Mouse (Mus musculus): ENCODE measurements around the gene Hist1h1d.

Gene Hist1h1d

DNA sequence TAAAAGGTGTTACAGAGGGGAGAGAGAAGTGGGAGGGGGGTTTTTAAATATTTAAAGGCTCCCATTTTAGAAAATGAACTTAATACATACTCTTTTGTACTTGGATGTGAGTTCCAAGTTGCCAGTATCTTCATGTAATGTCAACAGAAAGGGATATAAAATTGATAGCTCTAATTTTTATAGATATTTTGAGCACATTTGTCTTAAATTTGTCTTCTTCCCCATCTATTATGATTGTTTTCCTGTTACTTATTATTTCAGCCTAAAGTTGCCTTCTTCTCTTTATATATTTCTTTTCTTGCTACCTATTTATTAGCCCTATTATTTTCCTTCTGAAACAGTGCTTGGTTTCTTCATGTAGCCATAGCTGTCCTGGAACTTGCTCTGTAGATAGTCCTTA is at the start of gene Hist1h1d:
Gene Hist1h1d (plus strand): TSS at position 301 of the 400 bp plus-strand sequence.
- no peak for DNase-seq (ENCODE audit: low read depth, low spot score)

DNA sequence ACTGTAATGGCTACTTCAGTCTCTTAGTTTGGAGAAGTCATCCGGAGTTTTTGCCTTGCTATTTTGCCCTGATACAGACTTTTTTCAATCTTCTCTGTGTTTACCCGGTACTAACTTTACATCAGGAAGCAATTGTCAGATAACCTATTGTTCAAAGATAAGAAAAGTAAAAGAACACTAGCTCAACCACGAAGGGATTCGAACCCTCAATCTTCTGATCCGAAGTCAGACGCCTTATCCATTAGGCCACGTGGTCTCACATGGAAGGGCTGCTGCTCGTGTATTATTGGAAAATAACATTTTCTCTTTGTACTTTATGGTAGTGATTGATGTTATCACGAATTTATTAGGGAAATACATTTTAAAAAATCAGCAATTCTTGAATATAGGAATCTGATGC is 49.3 kb upstream of the Hist1h1d start:
- DNase-seq (ENCODE audit: low read depth, low spot score), result peak; percentile 53

DNA sequence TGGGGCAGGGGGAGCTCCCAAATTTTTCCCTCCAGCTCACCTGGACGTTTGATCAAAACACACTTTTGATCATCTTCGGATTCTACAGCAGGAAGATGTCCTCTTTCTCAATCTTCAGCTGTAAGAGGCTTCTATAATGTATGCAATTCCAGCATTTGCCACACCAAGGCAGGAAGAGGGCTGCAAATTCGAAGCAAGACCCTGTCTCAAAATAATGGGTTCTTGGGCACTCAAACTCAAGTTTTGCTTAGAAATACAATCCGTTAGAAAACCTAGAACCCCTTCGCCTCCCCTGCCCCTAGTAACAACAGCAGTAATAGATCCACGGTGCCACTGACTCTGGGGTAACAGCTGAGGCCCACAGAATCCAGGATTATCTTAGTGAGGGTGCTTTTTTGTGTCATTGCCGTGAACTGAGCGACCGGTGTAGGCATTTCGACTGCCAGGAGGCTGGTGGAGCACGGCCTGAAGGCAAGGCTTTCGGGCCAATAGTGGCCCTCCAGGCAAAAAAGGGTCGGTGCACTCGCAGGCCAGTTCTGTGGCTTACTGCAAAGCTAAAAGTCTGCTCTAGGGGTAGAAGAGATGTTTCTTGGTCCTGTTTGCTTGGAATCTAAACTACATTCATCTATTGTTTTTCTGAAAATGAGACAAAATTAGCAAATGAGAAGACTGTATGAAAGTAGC is 47.3 kb upstream of the Hist1h1d start:
- DNase-seq (ENCODE audit: low read depth, low spot score), result no peak

DNA sequence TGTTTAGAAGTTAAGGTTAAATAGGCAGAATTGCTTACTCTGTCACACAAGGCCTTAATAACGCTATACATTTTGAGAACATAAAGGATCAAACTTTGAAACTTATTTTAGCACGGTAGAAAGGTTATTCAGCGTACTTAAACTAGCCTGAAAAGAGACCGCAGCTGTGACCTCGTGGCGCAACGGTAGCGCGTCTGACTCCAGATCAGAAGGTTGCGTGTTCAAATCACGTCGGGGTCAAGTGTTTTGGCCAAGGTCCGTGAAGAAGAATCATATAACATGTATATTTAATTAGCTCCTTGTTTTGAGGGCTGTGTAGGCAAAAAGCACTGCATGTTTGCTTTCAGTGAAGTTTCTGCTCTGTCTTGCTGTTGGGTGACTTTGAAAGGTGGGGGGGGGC is 46.7 kb upstream of the Hist1h1d start:
- DNase-seq (ENCODE audit: low read depth, low spot score), result no peak

DNA sequence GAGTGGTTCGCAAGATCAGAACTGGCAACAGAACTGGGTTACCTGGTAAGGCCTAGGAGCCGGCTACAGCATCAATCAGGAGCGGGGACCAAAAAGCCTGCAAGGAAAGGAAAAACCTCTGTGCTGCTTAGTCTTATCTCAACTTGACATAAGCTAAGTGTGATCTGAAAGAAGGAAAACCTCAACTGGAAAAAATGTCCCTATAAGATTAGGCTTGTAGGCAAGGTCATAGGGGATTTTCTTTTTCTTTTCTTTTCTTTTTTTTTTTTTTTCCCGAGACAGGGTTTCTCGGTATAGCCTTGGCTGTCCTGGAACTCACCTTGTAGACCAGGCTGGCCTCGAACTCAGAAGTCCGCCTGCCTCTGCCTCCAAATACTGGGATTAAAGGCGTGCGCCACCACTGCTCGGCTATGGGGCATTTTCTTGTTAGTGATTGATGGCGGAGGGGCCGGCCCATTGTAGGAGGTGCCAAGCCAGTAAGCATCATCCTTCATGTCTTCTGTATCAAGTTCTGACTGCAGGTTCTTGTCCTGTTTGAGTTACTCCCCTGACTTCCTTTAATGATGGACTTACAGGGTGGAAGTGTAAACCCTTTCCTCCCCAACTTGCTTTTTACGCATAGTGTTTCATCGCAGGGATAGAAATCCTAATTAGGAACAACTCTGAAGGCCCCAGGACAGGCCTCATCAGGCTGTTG is 46.1 kb upstream of the Hist1h1d start:
- DNase-seq (ENCODE audit: low read depth, low spot score), result no peak

DNA sequence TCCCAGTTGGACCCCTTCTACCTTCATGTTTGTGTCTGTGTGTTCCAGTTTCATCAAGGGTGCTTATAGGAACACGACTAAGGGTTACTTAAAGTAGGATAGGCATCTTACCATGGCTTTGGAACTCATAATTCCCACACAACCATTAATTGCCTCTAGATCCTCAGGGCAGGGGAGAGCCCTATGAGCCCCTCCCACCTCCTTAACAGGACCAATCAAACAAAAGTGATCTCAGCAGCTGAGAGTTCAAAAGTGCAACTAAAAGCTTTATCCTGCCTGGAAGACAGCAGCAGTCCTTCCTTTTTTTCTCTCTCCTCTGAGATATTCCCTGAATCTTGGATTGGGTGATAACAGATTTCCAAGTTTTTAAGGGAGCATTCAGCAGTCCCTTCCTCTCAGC is 42.9 kb upstream of the Hist1h1d start:
- DNase-seq (ENCODE audit: low read depth, low spot score), result no peak

DNA sequence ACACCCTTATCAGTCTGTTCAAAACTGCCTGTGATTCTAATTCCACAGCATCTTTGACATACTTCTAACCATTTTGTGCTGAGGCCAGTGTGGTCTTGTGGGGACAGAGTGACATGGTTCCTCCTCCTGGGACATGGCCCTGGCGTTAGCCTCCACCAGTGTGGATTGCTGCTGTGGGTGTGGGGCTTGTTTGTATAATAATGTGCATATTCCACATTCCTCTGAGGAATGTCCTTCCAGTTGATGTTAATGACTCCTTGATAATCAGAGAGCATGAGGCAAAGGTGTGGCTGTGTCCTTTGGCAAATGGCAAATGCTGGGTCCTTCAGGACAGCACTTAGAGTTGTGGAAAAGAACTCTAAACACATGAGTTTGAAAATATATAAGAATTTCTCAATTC is 39.5 kb upstream of the Hist1h1d start:
- DNase-seq (ENCODE audit: low read depth, low spot score), result no peak

DNA sequence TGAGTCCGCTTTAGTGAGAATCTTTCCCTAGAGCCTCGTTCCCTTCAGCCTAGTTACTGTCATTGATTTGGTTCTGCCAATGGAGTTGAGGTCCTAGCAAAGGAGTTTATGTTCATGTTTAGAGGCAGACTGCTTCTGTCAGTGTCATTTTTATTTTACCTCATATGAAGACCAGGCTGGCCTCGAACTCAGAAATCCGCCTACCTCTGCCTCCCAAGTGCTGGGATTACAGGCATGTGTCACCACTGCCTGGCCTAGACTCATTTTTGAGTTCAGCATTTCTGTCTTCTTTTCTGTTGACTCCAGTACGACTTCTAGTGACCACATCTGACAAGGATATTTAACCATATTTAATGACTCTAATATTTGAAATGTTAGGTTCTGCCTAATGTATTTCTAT is 37.8 kb upstream of the Hist1h1d start:
- no peak for DNase-seq (ENCODE audit: low read depth, low spot score)

DNA sequence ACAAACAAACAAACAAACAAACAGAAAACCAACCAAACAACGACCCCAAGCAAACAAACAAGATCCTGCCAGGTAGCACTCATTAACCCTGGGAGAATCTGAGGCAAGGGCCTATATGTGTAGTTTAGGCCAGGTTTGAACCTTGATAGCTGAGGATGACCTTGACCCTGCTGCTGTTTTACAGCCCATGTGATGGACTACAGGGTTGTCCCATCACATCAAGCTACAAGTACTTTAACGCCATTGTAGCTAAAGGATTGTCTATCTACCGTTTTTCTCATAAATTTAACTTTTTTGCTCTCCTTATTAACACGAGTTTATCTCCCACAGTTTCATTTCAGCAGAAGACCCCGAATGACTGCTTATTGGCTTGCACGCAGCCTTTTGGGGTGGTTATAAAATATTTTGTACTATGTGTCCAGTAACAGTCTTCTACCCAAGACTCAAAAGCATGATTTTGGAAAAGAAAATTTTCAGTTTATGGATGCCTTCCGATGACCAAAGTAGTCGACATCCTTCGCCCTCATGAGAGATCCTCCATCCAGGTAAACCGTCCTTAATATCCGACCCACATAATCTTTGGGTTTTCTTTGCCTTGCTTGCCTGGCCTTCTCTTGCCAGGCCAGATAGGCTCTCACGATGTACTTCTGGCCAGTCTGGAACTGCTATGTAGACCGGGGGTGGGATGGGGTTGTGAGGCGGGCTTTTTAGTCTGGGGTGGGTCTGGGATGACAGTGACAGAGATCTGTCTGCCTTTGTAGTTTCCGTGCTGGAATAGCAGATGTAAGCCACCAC is 37.0 kb upstream of the Hist1h1d start:
- no peak for DNase-seq (ENCODE audit: low read depth, low spot score)

DNA sequence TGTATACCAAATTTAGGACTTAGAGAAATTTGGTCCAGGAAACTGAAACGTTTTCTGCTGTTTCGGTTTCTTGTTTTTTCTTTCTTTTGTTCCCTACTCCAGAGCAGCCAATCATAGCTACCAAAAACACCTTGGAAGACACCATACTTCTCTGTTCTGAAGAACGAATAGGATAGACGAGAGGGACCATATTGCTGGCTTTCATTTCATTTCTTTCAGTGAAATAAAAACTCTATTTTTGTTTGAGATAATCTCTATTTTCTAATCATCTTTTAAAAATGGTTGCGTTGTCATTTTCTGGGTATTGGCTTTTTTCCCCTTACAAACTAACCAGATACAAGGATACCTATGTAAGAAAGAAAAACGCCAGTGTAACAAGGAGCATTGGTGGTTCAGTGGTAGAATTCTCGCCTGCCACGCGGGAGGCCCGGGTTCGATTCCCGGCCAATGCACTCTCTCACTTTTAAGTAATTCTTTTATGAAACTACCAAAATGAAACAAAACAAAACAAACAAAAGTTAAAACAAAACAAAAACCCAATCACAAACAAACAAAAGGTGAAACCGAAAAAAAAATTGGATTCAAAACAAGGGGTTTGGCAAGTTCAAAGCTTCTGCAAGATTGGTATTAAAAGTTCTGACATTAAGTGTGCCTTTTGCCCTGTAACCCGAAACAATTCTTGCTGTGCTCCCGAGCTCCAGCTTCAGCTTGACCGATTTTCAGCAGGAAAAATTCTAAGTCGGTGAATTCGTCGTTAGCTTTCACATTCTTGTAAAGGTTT is 36.0 kb upstream of the Hist1h1d start:
- peak; percentile 83 for DNase-seq (ENCODE audit: low read depth, low spot score)

DNA sequence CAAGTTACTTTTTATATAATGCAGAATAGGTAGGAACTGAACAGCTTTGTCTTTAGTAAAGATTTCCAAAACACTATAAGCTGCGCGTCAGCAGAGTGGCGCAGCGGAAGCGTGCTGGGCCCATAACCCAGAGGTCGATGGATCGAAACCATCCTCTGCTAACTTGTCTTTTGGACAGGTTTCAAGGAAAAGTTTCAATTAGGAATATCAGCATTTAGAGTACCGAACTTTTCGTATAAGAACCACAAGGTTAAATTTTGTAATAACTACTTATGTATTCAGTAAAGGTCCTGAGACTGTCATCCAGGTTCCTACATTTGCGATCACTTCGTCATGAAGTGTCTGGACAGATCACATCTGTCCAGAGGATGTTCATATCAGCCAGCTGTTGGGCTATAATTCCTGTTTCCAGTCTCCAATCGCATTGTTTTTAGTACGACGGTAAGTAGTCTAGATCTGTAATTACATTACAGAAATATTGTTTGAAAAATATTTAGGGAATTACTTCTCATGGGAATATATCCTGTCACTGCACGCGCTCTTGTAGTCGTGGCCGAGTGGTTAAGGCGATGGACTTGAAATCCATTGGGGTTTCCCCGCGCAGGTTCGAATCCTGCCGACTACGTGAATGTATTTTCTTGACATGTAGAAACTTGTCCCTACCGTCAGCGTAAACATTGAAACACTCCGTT is 35.3 kb upstream of the Hist1h1d start:
- peak; percentile 88 for DNase-seq (ENCODE audit: low read depth, low spot score)

DNA sequence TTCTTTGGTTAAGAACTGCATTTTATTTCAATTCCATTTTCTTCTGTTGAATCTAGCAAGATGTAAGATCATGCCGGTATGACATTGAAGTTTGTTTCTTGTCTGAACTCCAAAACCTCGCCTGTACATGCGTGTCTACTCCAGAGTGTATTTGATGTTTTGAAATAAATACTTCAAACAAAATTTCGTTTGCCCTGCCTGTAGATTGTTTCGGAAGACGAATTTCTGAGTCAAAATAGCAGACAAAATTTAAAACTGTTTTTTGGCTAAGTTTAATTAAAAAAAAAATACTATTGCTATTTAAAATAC is 34.8 kb upstream of the Hist1h1d start:
- DNase-seq (ENCODE audit: low read depth, low spot score), result no peak

DNA sequence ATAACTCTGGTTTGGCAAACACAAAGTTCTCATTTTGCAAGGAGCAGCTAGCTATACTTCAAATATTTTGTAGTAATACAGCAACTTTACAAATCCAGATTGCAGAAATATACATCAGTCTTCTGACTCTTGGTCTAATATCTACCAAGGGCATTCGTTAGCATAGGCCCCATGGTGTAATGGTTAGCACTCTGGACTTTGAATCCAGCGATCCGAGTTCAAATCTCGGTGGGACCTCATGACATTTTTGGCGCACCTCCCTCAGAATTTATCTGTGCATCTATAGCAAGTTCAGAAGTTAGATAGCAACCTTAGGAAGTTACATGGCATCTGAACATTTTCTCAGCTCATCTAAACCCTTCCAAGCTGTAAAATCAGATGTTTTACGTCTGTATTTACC is 34.2 kb upstream of the Hist1h1d start:
- DNase-seq (ENCODE audit: low read depth, low spot score), result peak; percentile 79

DNA sequence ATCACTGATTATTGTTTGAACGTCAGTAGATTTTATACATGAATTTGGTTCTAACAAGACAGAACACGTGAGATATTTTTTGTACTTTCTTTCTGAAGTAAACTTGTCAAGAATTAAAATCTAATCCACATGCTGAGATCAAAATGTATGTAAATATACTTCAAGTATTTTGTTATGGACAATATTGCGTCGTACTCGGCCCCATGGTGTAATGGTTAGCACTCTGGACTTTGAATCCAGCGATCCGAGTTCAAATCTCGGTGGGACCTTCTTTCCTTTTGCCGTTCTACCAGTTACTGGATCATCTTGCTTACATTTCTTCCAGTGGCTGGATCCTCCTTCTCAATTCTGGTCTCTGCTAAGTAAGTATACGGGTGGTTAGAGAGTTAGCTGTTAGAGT is 33.6 kb upstream of the Hist1h1d start:
- DNase-seq (ENCODE audit: low read depth, low spot score), result peak; percentile 78

DNA sequence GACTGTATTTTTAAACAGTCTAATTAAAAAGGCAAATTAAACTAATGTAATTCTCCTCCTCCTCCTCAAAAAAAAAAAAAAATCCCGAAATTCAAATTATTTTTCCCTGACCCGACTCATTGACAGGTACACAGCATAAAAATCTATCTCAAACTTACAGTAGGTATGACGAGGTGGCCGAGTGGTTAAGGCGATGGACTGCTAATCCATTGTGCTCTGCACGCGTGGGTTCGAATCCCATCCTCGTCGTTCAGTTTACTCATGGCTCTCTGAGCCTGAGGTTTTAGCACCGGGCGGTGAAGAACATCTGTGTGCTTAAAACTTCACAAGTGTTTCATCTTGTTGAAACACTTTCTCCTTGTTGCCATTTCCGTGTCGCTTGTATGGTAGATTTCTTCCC is 31.4 kb upstream of the Hist1h1d start:
- peak; percentile 85 for DNase-seq (ENCODE audit: low read depth, low spot score)

DNA sequence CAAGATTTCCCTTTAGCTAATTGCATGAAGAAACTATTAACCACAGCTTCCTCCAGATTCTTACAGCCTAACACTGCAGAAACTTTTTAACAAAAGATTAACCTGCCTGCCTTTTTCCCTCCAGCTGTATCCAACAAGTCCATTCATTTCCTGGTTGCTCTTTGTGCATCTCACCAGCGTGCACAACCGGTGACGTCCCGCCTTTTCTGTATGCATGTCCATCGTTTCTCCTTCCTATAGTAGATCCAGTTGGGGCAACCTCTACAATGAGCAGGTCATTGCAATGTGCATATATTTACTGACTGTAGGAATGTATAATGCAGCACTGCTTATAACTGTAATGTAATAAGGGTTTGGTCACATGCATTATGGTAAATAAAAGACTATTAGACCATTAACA is 29.1 kb upstream of the Hist1h1d start:
- DNase-seq (ENCODE audit: low read depth, low spot score), result no peak

DNA sequence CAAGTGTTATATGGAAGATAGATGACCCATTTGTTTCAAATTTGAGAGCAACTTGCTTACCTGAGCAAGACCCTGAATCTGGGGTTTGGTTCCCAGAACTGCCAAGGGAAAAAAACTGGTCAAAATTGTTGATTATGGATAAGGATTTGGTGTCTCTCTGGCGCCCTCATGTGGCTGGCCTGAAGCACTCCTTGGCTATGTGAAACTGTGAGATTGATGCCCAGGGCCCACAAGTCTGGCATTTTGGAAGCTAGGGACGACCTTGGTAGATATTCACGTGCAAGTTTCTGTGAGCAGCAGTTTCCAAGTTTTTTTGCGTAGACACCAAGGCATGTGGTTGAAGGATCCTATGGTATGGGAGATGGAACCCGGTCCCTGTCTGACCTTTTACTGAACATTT is 28.4 kb upstream of the Hist1h1d start:
- DNase-seq (ENCODE audit: low read depth, low spot score), result peak; percentile 91

DNA sequence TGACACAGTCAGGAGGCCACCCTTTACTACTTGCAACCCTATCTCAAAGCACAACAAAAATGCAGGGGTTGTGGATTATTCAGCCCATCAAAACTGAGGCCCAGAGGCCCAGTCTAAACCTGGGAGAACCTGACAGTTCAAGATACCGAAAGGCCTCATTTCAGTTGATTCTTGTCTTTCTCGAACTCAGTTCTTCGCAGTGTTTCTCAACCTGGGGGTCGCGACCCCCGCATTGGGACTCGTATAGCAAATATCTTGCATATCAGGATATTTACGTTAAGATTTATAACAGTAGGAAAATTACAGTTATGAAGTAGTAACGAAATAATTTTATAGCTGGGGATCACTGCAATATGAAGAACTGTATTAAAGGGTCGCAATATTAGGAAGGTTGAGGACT is 27.2 kb upstream of the Hist1h1d start:
- no peak for DNase-seq (ENCODE audit: low read depth, low spot score)

DNA sequence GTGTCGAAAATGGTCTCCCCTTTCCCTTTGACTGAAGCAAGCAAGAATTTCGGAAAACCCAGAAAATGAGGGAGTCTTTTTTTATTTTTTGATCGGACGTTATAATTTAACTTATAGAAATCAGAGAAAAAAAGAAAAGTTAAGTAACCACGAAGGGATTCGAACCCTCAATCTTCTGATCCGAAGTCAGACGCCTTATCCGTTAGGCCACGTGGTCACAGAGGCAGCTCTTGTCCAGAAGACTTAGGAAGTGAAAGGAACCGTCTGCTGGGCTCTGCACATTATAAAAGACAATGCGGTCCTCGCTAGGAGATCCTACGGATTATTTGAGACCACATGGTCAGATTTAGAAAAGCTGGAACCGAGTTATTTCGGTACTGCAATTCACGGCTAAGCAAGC is 26.8 kb upstream of the Hist1h1d start:
- DNase-seq (ENCODE audit: low read depth, low spot score), result peak; percentile 96

DNA sequence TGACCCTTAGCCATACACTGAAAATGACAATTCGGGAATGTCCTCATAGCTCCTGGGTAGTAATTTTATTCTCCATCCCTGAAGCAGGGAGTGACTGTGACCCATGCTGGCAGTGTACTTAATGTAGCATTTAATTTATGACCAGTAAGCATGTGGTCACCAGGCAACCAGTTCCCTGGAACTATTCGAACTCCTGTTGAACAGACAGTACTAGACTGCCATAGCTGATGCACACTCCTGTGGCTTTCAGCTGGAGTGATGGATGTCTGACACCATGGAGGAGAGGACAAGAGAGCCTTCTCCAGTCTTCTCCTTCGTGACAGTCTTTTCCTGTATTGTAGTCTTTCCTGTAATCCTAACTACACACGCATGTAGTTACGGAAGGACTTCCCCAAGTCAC is 24.1 kb upstream of the Hist1h1d start:
- no peak for DNase-seq (ENCODE audit: low read depth, low spot score)

DNA sequence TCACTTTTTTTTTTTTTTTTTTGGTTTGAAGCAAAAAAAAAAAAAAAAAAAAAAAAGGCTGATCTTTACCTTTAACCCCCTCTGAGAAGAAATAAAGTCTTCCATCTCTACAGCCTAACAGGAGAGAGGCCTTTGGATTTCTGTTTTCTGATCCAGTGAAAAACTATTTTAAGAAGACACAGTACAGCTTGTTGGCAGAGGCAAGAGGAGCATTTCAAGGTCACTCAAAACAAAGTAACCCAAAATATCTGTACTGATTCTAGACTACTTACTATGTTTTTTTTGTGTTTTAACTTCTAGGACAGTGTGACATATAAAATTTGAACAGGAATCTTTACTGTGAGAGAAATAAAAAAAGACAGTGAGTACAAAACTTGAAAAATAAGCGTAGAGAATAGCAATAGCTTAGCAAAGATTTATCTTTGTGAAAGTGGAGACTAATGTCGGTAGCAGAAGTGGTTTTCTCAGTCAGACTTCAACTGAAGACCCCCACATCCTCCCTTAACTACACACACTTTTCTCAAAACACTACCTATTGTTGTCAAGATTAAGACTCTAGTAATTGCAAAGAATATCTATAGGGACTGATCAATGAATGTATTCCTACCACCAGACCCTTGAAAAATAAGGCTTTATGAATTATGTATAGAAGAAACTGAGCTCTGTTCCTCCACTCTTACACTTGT is 23.4 kb upstream of the Hist1h1d start:
- no peak for DNase-seq (ENCODE audit: low read depth, low spot score)
